Mouse (Mus musculus): ENCODE results near the gene Slc25a3.
A peak's percentile ranks its signal among the peaks of the same experiment; 100 is the strongest.

The Slc25a3 gene

GRCm38 (mm10) chr10:91083393-91083927 lies 40.4 kb downstream of the Slc25a3 start:
- peak in 1 of 2 experiments; percentile 10 for DNase-seq

GRCm38 (mm10) chr10:91082550-91083392 lies 41.1 kb downstream of the Slc25a3 start, which contains the start of the genes Apaf1 and Ikbip:
Apaf1 (minus strand) TSS chr10:91082770.
Ikbip (plus strand) TSS chr10:91082940.
- peak; percentile 100 for DNase-seq

GRCm38 (mm10) chr10:91081959-91082507 lies 41.8 kb downstream of the Slc25a3 start:
- DNase-seq, result no peak

GRCm38 (mm10) chr10:91080540-91080939 lies 43.3 kb downstream of the Slc25a3 start:
- no peak for DNase-seq

- DNase-seq, result no peak
Observed at GRCm38 (mm10) chr10:91076667-91077066, 47.2 kb downstream of the Slc25a3 start.

GRCm38 (mm10) chr10:91073345-91073744 lies 50.5 kb downstream of the Slc25a3 start:
- DNase-seq, result no peak

- peak in 1 of 2 experiments; percentile 6 for DNase-seq
Observed at GRCm38 (mm10) chr10:91071768-91072167, 52.1 kb downstream of the Slc25a3 start.

Measured in B cell, adult 2 months (primary cell).